Mouse (Mus musculus): ENCODE measurements around the gene Cd164. TPM values are rescaled to one million over a fixed set of nuclear protein-coding genes. Genes with fewer than 3 reads are reported as not detected.
A peak's percentile ranks its signal among the peaks of the same experiment; 100 is the strongest.

The Cd164 gene
- polyA plus RNA-seq (2015; fragmentation: Nextera tagmentation; extraction: Ambion mirVana) = 185 TPM in 2 replicates

DNA sequence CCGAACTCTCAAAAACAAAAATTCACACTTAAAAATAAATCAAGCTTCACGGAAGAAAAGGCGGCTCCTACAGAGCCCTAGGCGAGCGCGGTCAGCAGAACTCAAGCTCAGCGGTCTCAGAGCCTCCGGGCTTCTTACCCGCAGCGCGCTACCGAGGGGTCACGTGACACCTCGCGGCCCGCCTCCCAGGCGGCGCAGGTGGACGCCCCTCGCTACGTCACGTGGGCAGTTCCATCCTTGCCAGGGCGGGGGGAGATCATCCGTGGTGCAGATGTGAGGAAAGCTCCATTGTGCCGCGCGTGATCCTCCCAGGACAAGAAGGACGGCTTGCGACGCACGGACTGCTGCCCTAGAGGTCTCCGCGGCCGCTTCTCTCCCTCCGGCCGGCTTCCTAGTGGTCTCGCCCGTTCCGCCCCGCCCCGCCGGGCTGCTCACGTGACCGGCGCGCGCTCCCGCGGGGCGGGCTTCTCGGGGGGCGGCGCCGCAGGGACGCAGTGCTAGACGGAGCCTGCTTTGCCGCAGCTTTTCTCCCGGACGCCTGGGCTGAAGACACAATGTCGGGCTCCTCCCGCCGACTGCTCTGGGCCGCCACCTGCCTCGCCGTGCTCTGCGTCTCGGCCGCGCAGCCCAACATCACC is at the start of gene Cd164:
TSS of gene Cd164 (plus strand) at position 434 of the 638 bp plus-strand sequence.
- Histone ChIP-seq H3K4me3 (replicated peaks) (peak within 1 kb of the TSS; percentile 93), H3K4me1 (peaks cover 15% of the 10 kb centered on the region), H3K27me3 (no peaks in the 10 kb centered on the region), H3K36me3 (0 out of 2 replicates have a peak, but pooled peaks cover 5% of the 10 kb centered on the region), H3K27ac (replicated peaks) (peak within 1 kb of the TSS; percentile 98), H3K4me2 (replicated peaks) (peak within 1 kb of the TSS; percentile 90), H3K9ac (peak within 1 kb of the TSS; percentile 95), H3K9me3 (replicated peaks) (no peaks in the 10 kb centered on the region)
- under 1% methylated on average over 69 of the region's 69 CpGs for WGBS
- peak; percentile 93 for ATAC-seq (ENCODE audit: insufficient number of reproducible peaks, low FRiP score, low TSS enrichment, low read depth)

DNA sequence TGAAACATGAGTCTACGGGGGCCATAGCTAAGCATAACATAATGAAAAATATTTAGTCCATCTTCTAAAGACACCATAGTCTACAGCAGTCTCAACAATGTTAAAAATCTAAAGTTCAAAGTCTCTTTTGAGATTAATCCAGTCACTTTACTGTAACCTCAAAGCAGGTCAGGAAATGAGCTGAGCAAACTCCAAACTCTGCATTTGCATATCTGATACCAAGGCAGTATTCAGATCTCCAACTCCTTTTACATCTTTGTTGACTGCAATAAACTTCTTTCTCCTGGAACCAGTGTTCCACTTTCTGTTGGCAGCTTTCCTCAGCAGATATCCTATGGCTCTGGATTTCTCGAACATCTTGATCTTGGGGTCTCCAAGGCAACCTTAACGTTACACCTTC is 48.5 kb upstream of the Cd164 start:
- Histone ChIP-seq H3K36me3 (0 out of 2 replicates have a peak, but pooled peaks cover 8% of the 10 kb centered on the region), H3K27me3 (no peaks in the 10 kb centered on the region), H3K4me1 (peaks cover 2% of the 10 kb centered on the region; the same call in 1 of the 2 replicates), H3K4me3 (replicated peaks) (no peak overlapping the region), H3K9ac (no peak overlapping the region), H3K27ac (replicated peaks) (no peak overlapping the region), H3K4me2 (replicated peaks) (no peak overlapping the region), H3K9me3 (replicated peaks) (no peaks in the 10 kb centered on the region)
- no peak for ATAC-seq (ENCODE audit: insufficient number of reproducible peaks, low FRiP score, low TSS enrichment, low read depth)
- WGBS = 84% methylated on average over 3 of the region's 3 CpGs

- no peak for ATAC-seq (ENCODE audit: insufficient number of reproducible peaks, low FRiP score, low TSS enrichment, low read depth)
- no peaks in the 10 kb centered on the region for H3K27me3 ChIP-seq
- peaks cover 20% of the 10 kb centered on the region for H3K4me1 ChIP-seq
- no peak overlapping the region for H3K27ac ChIP-seq (replicated peaks)
- H3K4me3 ChIP-seq (replicated peaks) = no peak overlapping the region
- H3K36me3 ChIP-seq = 0 out of 2 replicates have a peak, but pooled peaks cover 6% of the 10 kb centered on the region
- H3K4me2 ChIP-seq (replicated peaks) = no peak overlapping the region
- no peak overlapping the region for H3K9ac ChIP-seq
- no peaks in the 10 kb centered on the region for H3K9me3 ChIP-seq (replicated peaks)
These were observed 46.7 kb upstream of the Cd164 start for GRCm38 (mm10) chr10:41472534-41472933.

- H3K4me1 ChIP-seq = peaks cover 25% of the 10 kb centered on the region
- H3K27me3 ChIP-seq = no peaks in the 10 kb centered on the region
- 81% methylated on average over 5 of the region's 5 CpGs for WGBS
- 0 out of 2 replicates have a peak, but pooled peaks cover 5% of the 10 kb centered on the region for H3K36me3 ChIP-seq
- no peak overlapping the region for H3K4me2 ChIP-seq (replicated peaks)
- H3K9me3 ChIP-seq (replicated peaks) = no peaks in the 10 kb centered on the region
- no peak for ATAC-seq (ENCODE audit: insufficient number of reproducible peaks, low FRiP score, low TSS enrichment, low read depth)
- H3K4me3 ChIP-seq (replicated peaks) = no peak overlapping the region
- no peak overlapping the region for H3K27ac ChIP-seq (replicated peaks)
- H3K9ac ChIP-seq = no peak overlapping the region
These were observed 46.2 kb upstream of the Cd164 start for GRCm38 (mm10) chr10:41472962-41473481.

DNA sequence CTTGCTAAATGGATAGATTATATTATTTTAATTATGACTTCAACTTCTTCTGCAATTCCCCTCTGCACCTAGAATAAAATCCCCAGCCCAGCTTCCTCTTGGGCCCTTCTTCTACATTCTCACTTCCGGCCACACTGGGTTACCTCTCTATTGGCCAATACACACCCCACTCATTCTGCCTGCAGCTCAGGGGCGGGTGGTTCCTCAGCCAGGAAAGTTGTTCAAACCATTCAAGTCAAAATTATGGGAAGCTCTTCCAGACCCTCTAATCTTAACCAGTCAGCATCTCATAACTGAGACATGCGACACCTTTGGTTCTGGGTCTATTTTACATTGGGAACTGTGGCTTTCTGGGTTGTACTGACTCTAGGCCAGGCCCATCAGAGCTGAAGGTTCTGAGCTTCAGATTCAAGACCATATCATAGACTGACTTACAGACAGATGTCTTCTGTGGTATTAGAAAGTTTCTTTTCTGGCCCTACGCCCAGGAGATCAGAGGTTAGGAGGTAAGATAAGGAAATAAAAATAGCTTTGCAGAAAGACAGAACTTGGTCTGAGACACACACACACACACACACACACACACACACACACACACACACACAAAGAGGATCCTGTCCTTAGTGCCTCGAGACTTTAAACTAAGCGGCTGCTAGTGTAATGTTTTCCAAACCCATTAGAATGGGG is 45.3 kb upstream of the Cd164 start:
- Histone ChIP-seq H3K36me3 (peaks cover 2% of the 10 kb centered on the region; the same call in 1 of the 2 replicates), H3K9me3 (replicated peaks) (no peaks in the 10 kb centered on the region), H3K4me2 (replicated peaks) (no peak overlapping the region), H3K4me1 (peaks cover 26% of the 10 kb centered on the region), H3K9ac (no peak overlapping the region), H3K27me3 (no peaks in the 10 kb centered on the region), H3K27ac (replicated peaks) (no peak overlapping the region), H3K4me3 (replicated peaks) (no peak overlapping the region)
- 77% methylated on average over 6 of the region's 6 CpGs for WGBS
- ATAC-seq (ENCODE audit: insufficient number of reproducible peaks, low FRiP score, low TSS enrichment, low read depth) = no peak

DNA sequence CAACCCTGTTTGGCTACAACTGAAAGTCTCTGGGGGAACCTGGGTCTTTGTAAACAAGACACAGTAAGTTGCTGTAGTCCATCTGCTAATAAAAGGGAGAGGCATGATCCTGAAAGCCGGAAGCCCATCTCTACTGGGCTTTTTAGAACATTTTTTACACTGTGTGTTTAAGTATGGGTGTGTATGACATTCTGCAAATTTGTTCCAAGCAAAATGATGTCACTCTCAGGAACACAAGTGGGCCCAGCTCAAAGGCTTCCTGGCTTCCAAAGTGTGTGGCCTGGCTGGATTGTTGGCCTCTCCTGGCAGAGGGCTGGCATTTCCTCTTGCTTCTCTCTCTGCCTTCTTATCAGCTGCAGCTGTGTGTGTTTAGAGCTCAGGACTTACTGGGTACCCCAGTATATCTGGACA is 44.2 kb upstream of the Cd164 start:
- H3K27ac ChIP-seq (replicated peaks) = peak overlapping the region; percentile 24; the same call in 1 of the 2 replicates
- 66% methylated on average over 1 of the region's 1 CpGs for WGBS
- H3K27me3 ChIP-seq = no peaks in the 10 kb centered on the region
- peaks cover 7% of the 10 kb centered on the region for H3K36me3 ChIP-seq
- no peak overlapping the region for H3K4me3 ChIP-seq (replicated peaks)
- no peak for ATAC-seq (ENCODE audit: insufficient number of reproducible peaks, low FRiP score, low TSS enrichment, low read depth)
- H3K9ac ChIP-seq = no peak overlapping the region
- peaks cover 26% of the 10 kb centered on the region for H3K4me1 ChIP-seq
- no peaks in the 10 kb centered on the region for H3K9me3 ChIP-seq (replicated peaks)
- no peak overlapping the region for H3K4me2 ChIP-seq (replicated peaks)

DNA sequence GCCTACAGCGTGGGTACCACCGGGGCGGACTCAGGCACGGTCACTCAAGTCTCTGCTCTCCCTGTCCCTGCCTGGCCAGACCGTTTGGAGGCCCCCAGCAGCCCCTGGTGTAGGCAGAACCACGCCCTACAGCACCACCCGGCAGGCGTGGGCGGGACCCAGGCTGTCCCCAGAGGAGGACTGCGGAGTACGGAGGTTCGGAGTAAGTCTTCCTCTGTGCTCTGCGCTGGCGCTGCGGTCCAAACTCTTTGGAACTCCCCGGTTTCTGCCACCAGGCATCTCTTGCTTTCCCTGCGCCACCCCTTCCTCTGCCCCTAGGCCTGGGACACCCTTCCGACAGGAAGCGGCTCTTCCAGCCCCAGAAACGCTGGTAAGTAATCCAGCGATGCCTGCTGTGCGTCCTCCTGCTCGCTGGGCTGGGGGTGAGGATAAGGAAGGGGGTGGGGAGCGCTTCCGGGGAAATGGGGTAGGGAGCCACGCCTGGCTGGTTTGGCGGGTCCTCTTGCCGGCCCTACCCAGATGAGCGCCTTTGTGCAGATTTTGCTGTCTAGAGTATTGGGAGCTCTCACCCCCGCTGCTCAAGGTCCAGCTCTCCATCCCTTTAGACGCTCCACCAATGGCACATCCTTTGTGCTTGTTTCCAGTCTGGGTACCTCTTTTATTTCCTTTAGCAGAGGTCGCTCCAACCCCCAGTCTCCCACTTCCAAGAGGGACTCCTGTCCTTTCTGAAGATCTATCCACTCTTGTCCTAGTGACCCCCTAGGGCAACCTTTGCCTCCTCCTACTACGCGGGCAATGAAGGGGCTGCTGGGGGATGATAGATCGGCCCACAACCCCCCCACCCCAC is 42.8 kb upstream of the Cd164 start, which contains the start of gene Mical1:
TSS of gene Mical1 (plus strand) at position 144 of the 847 bp plus-strand sequence.
- Histone ChIP-seq H3K27ac (replicated peaks) (peak within 1 kb of the TSS; percentile 87), H3K9me3 (replicated peaks) (no peaks in the 10 kb centered on the region), H3K4me1 (peaks cover 26% of the 10 kb centered on the region), H3K4me2 (replicated peaks) (peak within 1 kb of the TSS; percentile 74), H3K27me3 (no peaks in the 10 kb centered on the region), H3K36me3 (peaks cover 21% of the 10 kb centered on the region), H3K4me3 (replicated peaks) (peak within 1 kb of the TSS; percentile 67), H3K9ac (peak within 1 kb of the TSS; percentile 62)
- ATAC-seq (ENCODE audit: insufficient number of reproducible peaks, low FRiP score, low TSS enrichment, low read depth) = peak; percentile 76
- WGBS = under 1% methylated on average over 35 of the region's 35 CpGs

DNA sequence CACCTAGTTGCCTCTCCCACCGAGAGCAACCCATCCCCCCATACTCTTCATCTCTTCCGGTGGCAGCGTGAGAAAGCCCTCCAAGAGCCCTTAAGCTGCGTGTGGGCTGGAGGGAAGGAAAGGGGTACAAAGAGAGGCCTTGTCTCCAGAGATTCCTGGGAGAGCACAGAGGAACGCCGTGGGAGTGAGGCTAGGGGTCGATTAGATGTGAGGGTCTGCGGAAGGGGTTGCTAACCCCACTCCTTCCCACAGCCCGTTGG is 42.3 kb upstream of the Cd164 start:
- Histone ChIP-seq H3K36me3 (peaks cover 25% of the 10 kb centered on the region), H3K27ac (replicated peaks) (peak overlapping the region; percentile 87), H3K27me3 (no peaks in the 10 kb centered on the region), H3K4me2 (replicated peaks) (peak overlapping the region; percentile 74), H3K4me3 (replicated peaks) (peak overlapping the region; percentile 67), H3K9me3 (replicated peaks) (no peaks in the 10 kb centered on the region), H3K9ac (peak overlapping the region; percentile 62), H3K4me1 (peaks cover 26% of the 10 kb centered on the region)
- under 1% methylated on average over 9 of the region's 9 CpGs for WGBS
- ATAC-seq (ENCODE audit: insufficient number of reproducible peaks, low FRiP score, low TSS enrichment, low read depth) = 0 out of 2 replicates have a peak, but pooled peaks have one; percentile 1

DNA sequence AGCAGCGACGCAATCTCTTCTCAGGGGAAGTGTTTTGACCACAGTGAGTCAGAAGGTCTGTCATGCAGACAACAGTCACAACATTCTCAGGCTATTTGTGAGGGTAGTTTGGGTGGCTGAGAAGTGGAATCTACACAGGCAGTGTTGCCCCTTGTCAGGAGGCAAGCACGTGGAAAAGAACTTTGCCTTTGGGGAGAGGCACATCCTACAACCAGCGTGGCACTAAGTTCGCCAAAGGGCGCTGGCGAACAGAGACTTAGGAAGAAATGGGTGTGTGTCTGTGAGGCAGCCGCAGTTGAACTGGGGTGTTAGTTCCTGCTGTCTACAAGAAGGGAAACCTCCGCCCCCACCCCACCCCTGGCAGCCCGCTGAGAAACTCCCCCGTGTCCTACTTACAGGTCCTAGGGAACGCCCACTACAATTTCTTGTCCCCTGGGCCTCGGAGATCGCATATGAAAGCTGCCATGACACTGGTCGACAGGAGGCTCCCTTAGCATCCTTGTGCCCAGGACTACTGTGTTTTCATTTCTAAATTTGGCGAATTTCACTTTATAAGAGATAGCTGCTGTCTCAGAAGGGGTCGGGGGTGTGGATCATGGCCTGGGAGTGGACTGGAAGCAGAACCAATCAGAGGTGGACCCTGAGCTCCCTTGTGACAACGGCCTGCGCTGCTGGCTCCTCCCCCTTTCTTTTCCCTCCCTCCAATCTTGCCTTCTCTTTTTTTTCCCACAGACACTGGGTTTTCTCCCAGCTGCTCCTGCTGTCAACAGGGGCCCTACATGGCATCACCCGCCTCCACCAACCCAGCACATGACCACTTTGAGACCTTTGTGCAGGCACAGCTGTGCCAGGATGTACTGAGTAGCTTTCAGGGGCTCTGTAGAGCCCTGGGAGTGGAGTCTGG is 41.7 kb upstream of the Cd164 start:
- Histone ChIP-seq H3K9ac (peak overlapping the region; percentile 62), H3K9me3 (replicated peaks) (no peaks in the 10 kb centered on the region), H3K4me3 (replicated peaks) (peak overlapping the region; percentile 67), H3K27me3 (no peaks in the 10 kb centered on the region), H3K4me2 (replicated peaks) (peak overlapping the region; percentile 74), H3K27ac (replicated peaks) (peak overlapping the region; percentile 87), H3K4me1 (peaks cover 26% of the 10 kb centered on the region), H3K36me3 (peaks cover 31% of the 10 kb centered on the region)
- 3% methylated on average over 20 of the region's 20 CpGs for WGBS
- ATAC-seq (ENCODE audit: insufficient number of reproducible peaks, low FRiP score, low TSS enrichment, low read depth) = peak; percentile 76

DNA sequence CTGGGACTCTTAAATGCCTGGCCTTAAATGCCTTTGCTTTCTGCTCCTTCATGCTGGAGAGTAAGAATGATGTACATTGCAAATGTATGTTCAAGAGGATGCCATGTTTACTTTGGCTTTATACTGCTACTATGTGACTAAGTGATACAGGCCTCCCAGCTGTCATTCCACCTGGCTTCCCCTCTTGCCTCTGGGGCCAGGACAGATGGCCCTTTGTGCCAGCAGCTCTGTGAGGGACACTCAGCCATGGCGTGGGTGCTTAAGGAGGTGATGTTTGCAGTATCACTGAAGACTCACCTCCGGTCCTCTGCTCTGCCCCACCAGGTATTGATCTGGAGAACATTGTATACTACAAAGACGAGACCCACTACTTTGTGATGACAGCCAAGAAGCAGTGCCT is 39.3 kb upstream of the Cd164 start:
- ATAC-seq (ENCODE audit: insufficient number of reproducible peaks, low FRiP score, low TSS enrichment, low read depth) = no peak
- H3K36me3 ChIP-seq = peaks cover 53% of the 10 kb centered on the region
- peaks cover 26% of the 10 kb centered on the region for H3K4me1 ChIP-seq
- no peaks in the 10 kb centered on the region for H3K27me3 ChIP-seq
- no peak overlapping the region for H3K4me2 ChIP-seq (replicated peaks)
- 83% methylated on average over 3 of the region's 3 CpGs for WGBS
- no peak overlapping the region for H3K4me3 ChIP-seq (replicated peaks)
- no peak overlapping the region for H3K27ac ChIP-seq (replicated peaks)
- no peak overlapping the region for H3K9ac ChIP-seq
- H3K9me3 ChIP-seq (replicated peaks) = no peaks in the 10 kb centered on the region
